Mouse (Mus musculus) heart, embryonic 15.5 days (tissue): ENCODE measurements around the gene Apoc3. TPM values are rescaled to one million over a fixed set of nuclear protein-coding genes. Genes with fewer than 3 reads are reported as not detected.

Source experiments
- ATAC-seq: fragments of 200-750 bp; cut with Nextera tagmentation; replicated peaks from 2 replicates; pipeline ENCODE4 v1.8.0; 2017; ENCODE audit warnings: low read depth, moderate TSS enrichment; ENCODE audit not compliant: insufficient number of reproducible peaks, insufficient read depth, low FRiP score
- H3K27ac ChIP-seq: fragments of 300-500 bp; sonication (generic); 2 replicates; pipeline ENCODE4 v1.5.1; 2015; ENCODE audit warnings: mild to moderate bottlenecking, inconsistent platforms
- H3K27me3 ChIP-seq: fragments of 300-500 bp; sonication (generic); 2 replicates; pipeline ENCODE4 v1.6.1; 2015; ENCODE audit warnings: inconsistent platforms
- H3K36me3 ChIP-seq: fragments of 300-500 bp; sonication (generic); 2 replicates; pipeline ENCODE4 v1.6.1; 2015; ENCODE audit warnings: mild to moderate bottlenecking, inconsistent platforms
- H3K4me1 ChIP-seq: fragments of 300-500 bp; sonication (generic); replicated peaks from 2 replicates; pipeline ENCODE4 v1.6.1; 2015; ENCODE audit warnings: inconsistent platforms
- H3K4me2 ChIP-seq: fragments of 300-500 bp; sonication (generic); 2 replicates; pipeline ENCODE4 v1.6.1; 2015; ENCODE audit warnings: inconsistent platforms, mild to moderate bottlenecking, moderate library complexity
- H3K4me3 ChIP-seq: fragments of 300-500 bp; sonication (generic); 2 replicates; pipeline ENCODE4 v1.5.1; 2015; ENCODE audit warnings: mild to moderate bottlenecking, inconsistent platforms
- H3K9ac ChIP-seq: fragments of 300-500 bp; sonication (generic); 2 replicates; pipeline ENCODE4 v1.6.1; 2015; ENCODE audit warnings: mild to moderate bottlenecking, inconsistent platforms
- H3K9me3 ChIP-seq: fragments of 300-500 bp; sonication (generic); replicated peaks from 2 replicates; pipeline ENCODE4 v1.6.1; 2016; ENCODE audit warnings: inconsistent platforms
- WGBS: fragments of 180-500 bp; shearing (Covaris S2); methylation state at CpG from one replicate; pipeline ENCODE4 v1.1.7; 2015; ENCODE audit warnings: mixed read lengths; 5-methylcytosine and 5-hydroxymethylcytosine counted together
- polyA plus RNA-seq: library from polyadenylated mRNA; unstranded; fragments of >200 nt; fragmentation: Nextera tagmentation; extraction: Ambion mirVana; gene quantifications from 2 replicates; pipeline ENCODE4 v1.2.1, GENCODE M21; 2015

The Apoc3 gene
- 0.36 TPM in 1 of 2 replicates, not detected in the other for polyA plus RNA-seq

- ATAC-seq, result no peak
These were observed at the start of gene Apoc3 for GRCm38 (mm10) chr9:46235596-46235648. Gene Apoc3 (minus strand): TSS chr9:46235636.

DNA sequence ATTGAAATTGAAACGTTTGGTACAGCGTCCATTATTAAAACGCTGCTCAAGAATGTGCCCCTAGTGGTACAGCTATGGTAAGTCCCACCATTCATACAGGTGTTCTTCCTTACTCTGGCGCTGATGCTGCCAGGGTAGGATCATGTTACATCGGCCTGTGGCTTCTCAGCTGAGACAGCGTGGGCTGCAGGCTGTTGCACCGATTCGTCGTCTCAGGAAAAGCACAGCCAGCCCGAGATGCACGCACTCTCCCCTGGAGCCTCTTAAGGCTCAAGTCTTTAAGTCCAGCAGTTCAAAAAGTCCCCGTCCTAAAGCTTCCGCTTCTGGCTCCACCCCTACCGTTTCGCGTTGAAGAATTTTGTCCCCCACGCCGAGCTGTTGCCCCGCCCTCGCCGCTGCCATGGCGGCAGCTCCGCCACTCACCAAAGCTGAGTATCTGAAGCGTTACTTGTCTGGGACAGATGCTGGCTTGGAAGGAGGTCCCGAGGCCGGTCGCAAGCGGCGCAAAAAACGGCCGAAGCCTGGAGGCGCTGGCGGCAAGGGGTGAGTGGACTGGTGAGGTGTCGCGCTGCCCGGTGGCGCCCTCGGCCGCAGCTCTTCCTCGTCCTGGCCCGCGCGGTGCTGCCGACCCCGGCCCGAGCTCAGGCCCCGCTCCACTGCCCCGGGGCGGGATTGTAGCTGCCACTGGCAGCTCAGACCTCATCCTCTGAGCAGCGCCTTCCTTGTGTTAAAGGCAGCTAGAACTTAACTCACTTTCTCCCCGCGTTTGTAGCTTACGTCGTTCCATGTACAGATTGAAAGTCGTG is 47.4 kb upstream of the Apoc3 start, which contains the start of gene Bud13:
Bud13 (plus strand) TSS at position 378 of the 806 bp plus-strand sequence.
- ATAC-seq, result peak; percentile 89
- H3K27ac ChIP-seq, result peak within 1 kb of the TSS; percentile 89
- no peaks in the 10 kb centered on the region for H3K27me3 ChIP-seq
- H3K9me3 ChIP-seq, result no peaks in the 10 kb centered on the region
- H3K4me1 ChIP-seq, result peaks cover 8% of the 10 kb centered on the region
- under 1% methylated on average over 55 of the region's 55 CpGs for WGBS
- peak within 1 kb of the TSS; percentile 74 for H3K4me2 ChIP-seq
- H3K4me3 ChIP-seq, result peak within 1 kb of the TSS; percentile 95
- peak within 1 kb of the TSS; percentile 92 for H3K9ac ChIP-seq
- peaks cover 51% of the 10 kb centered on the region for H3K36me3 ChIP-seq

More at GRCm38 (mm10) chr9:46235596-46235648, at the start of gene Apoc3:
- H3K9me3 ChIP-seq, result no peaks in the 10 kb centered on the region
- H3K27ac ChIP-seq, result no peak within 1 kb of the TSS
- no peak within 1 kb of the TSS for H3K4me3 ChIP-seq
- no peak within 1 kb of the TSS for H3K9ac ChIP-seq
- H3K4me2 ChIP-seq, result no peak within 1 kb of the TSS
- H3K4me1 ChIP-seq, result peaks cover 3% of the 10 kb centered on the region
- H3K27me3 ChIP-seq, result peaks cover 8% of the 10 kb centered on the region
- H3K36me3 ChIP-seq, result no peaks in the 10 kb centered on the region

GRCm38 (mm10) chr9:46274494-46274893 is 39.1 kb upstream of the Apoc3 start:
- no peak for ATAC-seq
- Histone ChIP-seq H3K27ac (no peak overlapping the region), H3K9me3 (no peaks in the 10 kb centered on the region), H3K4me1 (peaks cover 13% of the 10 kb centered on the region), H3K36me3 (peaks cover 45% of the 10 kb centered on the region), H3K9ac (no peak overlapping the region), H3K27me3 (peaks cover 14% of the 10 kb centered on the region), H3K4me3 (0 out of 2 replicates have a peak overlapping the region, but pooled peaks have one; percentile 97), H3K4me2 (0 out of 2 replicates have a peak overlapping the region, but pooled peaks have one; percentile 89)
- 61% methylated on average over 9 of the region's 9 CpGs for WGBS

DNA sequence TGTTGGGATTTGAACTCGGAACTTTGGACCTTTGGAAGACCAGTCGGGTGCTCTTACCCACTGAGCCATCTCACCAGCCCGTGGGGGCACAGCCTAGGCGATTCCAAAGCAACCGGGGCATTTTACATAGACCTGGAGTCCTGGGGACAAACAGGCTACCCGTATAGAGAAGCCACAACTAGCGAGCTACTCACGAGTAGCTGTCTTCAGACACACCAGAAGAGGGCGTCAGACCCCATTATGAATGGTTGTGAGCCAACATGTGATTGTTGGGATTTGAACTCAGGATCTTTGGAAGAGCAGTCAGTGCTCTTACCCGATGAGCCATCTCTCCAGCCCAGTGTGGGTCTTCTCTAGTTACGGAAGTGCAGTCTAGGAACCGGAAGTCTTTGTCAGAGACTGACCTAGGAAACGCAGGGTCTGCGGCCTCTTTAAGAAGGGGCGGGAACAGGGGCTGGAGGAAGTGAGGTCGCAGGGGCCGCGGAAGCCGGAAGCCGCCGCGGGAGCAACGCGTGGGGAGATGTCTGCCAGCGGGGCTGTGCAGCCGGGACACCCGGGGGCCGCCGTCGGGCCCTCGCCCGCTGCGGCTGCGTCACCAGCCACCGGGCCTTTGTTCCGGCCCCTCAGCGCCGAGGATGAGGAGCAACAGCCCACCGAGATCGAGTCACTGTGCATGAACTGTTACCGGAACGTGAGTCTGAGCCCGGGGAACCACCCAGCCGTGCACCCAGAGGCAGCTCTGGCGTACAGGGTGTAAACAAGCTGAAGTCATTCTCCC is 37.4 kb upstream of the Apoc3 start, which contains the start of gene Zpr1:
Zpr1 (plus strand) TSS at position 388 of the 778 bp plus-strand sequence.
- Histone ChIP-seq H3K9ac (peak within 1 kb of the TSS; percentile 67), H3K27ac (peak within 1 kb of the TSS; percentile 72), H3K4me2 (peak within 1 kb of the TSS; percentile 89), H3K36me3 (peaks cover 33% of the 10 kb centered on the region), H3K9me3 (no peaks in the 10 kb centered on the region), H3K27me3 (peaks cover 29% of the 10 kb centered on the region), H3K4me1 (peaks cover 13% of the 10 kb centered on the region), H3K4me3 (peak within 1 kb of the TSS; percentile 97)
- 6% methylated on average over 37 of the region's 45 CpGs for WGBS
- peak; percentile 92 for ATAC-seq

DNA sequence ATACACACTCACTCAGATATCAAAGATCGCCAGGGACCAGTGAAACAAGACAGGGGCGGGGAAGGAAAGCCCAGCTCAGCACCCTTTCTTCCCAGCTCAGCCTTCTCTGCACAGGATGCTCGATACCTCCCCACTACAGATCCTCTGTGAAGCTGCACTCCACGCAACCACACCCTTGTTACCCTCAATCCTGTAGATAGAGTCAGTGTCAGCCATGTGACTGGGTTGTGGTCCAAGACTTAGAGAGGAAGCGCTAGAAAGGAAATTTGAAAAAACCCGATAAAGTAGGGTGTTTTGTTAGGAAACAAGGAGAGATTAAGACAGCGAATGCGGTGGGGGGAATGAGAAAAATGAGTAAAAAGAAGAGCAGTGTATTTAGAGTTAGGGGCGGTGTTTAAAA is 36.6 kb upstream of the Apoc3 start:
- H3K9ac ChIP-seq, result no peak overlapping the region
- H3K4me1 ChIP-seq, result peaks cover 13% of the 10 kb centered on the region
- H3K4me2 ChIP-seq, result peak overlapping the region; percentile 89; the same call in 1 of the 2 replicates
- peaks cover 25% of the 10 kb centered on the region for H3K36me3 ChIP-seq
- H3K27me3 ChIP-seq, result peaks cover 30% of the 10 kb centered on the region
- WGBS, result 64% methylated on average over 9 of the region's 9 CpGs
- ATAC-seq, result peak; percentile 48; the same call in 1 of the 2 replicates
- H3K4me3 ChIP-seq, result 0 out of 2 replicates have a peak overlapping the region, but pooled peaks have one; percentile 97
- peak overlapping the region; percentile 72 for H3K27ac ChIP-seq
- no peaks in the 10 kb centered on the region for H3K9me3 ChIP-seq

DNA sequence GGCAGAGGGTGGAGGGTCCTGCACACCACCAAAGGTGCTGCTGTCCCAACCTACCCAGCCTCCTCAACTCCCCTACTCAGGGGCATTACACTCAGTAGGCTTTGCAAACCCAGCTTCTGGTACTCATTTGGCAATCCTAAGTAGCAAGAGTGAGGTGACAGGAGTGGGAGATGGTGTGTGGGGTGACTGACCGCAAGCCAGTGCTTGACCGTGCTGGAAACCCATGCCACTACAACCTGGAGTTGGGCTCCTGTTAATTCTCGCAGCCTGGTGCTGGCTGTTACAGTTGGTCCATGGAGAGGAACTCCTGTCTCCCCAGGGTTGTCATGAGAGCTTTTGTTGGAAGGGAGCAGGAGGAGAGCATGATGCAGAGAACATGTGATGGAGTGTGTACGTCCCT is 35.3 kb upstream of the Apoc3 start:
- no peaks in the 10 kb centered on the region for H3K9me3 ChIP-seq
- H3K4me2 ChIP-seq, result no peak overlapping the region
- peaks cover 13% of the 10 kb centered on the region for H3K4me1 ChIP-seq
- H3K27me3 ChIP-seq, result peaks cover 30% of the 10 kb centered on the region
- H3K9ac ChIP-seq, result no peak overlapping the region
- H3K27ac ChIP-seq, result no peak overlapping the region
- H3K36me3 ChIP-seq, result peaks cover 13% of the 10 kb centered on the region
- H3K4me3 ChIP-seq, result no peak overlapping the region
- WGBS, result 84% methylated on average over 4 of the region's 4 CpGs
- no peak for ATAC-seq

DNA sequence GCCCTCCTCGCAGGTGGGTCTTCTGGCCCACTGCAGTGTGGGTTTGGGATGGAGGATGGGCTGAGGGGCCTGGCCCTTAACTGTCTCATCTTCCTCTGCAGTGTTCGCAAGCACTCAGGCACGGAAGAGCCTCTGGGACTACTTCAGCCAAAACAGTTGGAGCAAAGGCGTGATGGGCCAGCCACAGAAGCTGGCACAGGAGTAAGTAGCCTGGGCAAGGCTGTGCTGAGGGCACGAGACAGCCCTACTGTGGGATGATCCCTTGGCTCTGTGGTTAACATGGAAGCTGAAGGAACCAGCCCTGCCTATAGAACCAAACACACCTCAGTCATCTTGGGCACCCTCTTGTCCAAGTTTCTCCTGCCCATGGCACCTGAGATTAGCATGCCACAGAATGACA is 33.7 kb upstream of the Apoc3 start:
- no peak for ATAC-seq
- Histone ChIP-seq H3K4me1 (peaks cover 11% of the 10 kb centered on the region), H3K9ac (no peak overlapping the region), H3K4me3 (no peak overlapping the region), H3K36me3 (no peaks in the 10 kb centered on the region), H3K4me2 (no peak overlapping the region), H3K9me3 (no peaks in the 10 kb centered on the region), H3K27ac (no peak overlapping the region), H3K27me3 (peaks cover 30% of the 10 kb centered on the region)
- WGBS, result 79% methylated on average over 5 of the region's 5 CpGs

DNA sequence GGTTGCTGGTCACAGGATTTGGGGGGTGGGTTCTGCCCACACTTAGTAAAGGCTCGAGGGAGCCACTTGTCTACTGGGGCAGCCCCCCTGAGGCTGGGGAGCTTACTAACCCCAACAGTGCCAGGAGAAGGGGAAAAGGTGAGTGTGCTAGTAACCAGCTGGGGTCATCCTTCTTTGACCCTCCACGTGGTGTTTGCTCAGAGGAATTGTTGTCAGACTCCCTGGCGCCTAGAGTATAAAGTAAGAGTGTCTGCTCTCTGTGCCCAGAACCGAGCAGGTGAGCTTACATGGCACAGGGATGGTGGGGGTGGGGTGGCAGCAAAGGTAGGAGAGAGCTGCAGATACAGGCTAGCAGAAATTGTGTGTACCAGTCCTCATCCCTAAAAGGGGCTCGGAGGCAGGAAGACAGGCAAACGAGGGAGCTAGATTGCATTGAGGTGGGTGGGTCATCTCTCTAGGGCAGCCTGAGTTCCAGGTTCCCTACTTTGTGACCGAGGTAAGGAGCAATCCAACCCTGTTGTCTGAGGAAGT is 33.0 kb upstream of the Apoc3 start, which contains the start of gene Apoa5:
Apoa5 (plus strand) TSS at position 291 of the 531 bp plus-strand sequence.
- Histone ChIP-seq H3K9me3 (no peaks in the 10 kb centered on the region), H3K27me3 (peaks cover 30% of the 10 kb centered on the region), H3K36me3 (no peaks in the 10 kb centered on the region), H3K4me2 (no peak within 1 kb of the TSS), H3K4me1 (peaks cover 4% of the 10 kb centered on the region), H3K9ac (no peak within 1 kb of the TSS), H3K4me3 (no peak within 1 kb of the TSS), H3K27ac (no peak within 1 kb of the TSS)
- 39% methylated on average over 7 of the region's 7 CpGs for WGBS
- ATAC-seq, result no peak

DNA sequence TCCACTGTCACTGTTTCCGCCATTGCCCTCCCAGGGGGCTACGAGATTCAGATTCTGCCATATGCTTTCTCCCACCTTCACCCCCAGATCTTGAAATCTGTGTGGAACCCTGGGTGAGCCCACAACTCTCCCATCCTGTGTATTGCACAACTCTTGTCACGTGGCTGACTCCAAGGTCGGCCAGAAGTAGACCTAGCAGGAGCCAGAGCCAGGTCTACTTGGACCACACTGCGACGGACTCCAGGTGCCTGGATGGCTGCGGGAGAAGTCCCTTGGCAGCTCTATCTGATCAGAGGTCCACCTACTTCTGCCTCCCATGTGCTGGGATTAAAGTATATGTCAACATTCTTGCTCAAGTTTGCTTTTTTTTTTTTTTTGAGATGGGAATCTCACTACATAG is 25.7 kb upstream of the Apoc3 start:
- 72% methylated on average over 7 of the region's 7 CpGs for WGBS

DNA sequence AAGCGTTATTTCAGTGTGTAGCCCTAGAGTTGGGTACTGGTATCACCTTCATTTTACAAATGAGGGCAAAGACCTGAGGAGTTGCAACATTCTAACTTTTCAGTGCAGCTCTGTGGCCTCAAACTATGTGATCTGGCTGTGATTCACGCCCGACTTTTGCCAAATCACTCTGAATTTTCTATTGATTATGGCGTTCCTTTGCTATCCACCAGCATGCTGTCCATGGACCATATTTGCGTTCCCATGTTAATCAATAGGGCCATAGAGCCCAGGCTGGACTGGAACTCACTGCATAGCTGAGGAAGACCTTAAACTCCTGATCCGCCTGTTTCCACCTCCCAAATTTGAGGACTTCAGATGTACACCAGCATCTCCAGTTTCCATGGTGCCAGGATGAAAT is 23.7 kb upstream of the Apoc3 start:
- H3K9me3 ChIP-seq, result no peaks in the 10 kb centered on the region
- ATAC-seq, result no peak
- H3K27ac ChIP-seq, result no peak overlapping the region
- H3K4me2 ChIP-seq, result no peak overlapping the region
- no peak overlapping the region for H3K9ac ChIP-seq
- H3K27me3 ChIP-seq, result no peaks in the 10 kb centered on the region
- no peaks in the 10 kb centered on the region for H3K36me3 ChIP-seq
- no peaks in the 10 kb centered on the region for H3K4me1 ChIP-seq
- WGBS, result 80% methylated on average over 6 of the region's 6 CpGs
- no peak overlapping the region for H3K4me3 ChIP-seq

More for the DNA sequence above, 25.7 kb upstream of the Apoc3 start:
- Histone ChIP-seq H3K9me3 (no peaks in the 10 kb centered on the region), H3K4me3 (no peak overlapping the region), H3K27ac (no peak overlapping the region), H3K4me2 (no peak overlapping the region), H3K4me1 (no peaks in the 10 kb centered on the region), H3K9ac (no peak overlapping the region), H3K36me3 (no peaks in the 10 kb centered on the region), H3K27me3 (no peaks in the 10 kb centered on the region)
- ATAC-seq, result no peak

DNA sequence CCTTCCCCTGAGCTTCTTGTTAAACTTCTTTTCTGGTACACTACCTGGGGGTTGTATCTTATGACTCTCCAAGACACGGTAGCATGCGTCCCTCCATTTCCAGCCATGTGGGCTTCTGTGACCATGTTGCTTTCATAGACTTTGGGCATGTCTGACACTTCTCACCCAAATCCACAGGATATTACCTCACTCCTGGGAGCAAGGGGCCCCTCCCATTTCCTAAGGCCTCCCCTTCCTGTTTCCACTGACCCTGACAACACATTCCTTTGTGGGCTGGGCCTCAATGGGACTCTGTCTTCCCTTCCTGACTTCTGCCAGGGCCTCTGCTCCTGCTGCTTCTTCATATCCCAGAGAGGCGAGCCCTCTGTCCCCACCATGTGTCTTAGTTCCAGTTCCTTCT is 22.1 kb upstream of the Apoc3 start:
- Histone ChIP-seq H3K27me3 (no peaks in the 10 kb centered on the region), H3K4me1 (no peaks in the 10 kb centered on the region), H3K4me2 (no peak overlapping the region), H3K9me3 (no peaks in the 10 kb centered on the region), H3K9ac (no peak overlapping the region), H3K36me3 (no peaks in the 10 kb centered on the region), H3K4me3 (no peak overlapping the region), H3K27ac (peak overlapping the region; percentile 51; the same call in 1 of the 2 replicates)
- 66% methylated on average over 3 of the region's 3 CpGs for WGBS
- peak; percentile 67; the same call in 1 of the 2 replicates for ATAC-seq
